Mouse (Mus musculus): ENCODE measurements around the gene Sorcs2. TPM values are rescaled to one million over a fixed set of nuclear protein-coding genes. Genes with fewer than 3 reads are reported as not detected.

The Sorcs2 gene
- polyA plus RNA-seq, 1 experiment from 2014 or later, result 3.1 TPM

GRCm38 (mm10) chr5:35988085-35988484 lies 409.9 kb downstream of the Sorcs2 start:
- H3K4me2 ChIP-seq (replicated peaks; ENCODE audit: low read depth), result no peak overlapping the region

DNA sequence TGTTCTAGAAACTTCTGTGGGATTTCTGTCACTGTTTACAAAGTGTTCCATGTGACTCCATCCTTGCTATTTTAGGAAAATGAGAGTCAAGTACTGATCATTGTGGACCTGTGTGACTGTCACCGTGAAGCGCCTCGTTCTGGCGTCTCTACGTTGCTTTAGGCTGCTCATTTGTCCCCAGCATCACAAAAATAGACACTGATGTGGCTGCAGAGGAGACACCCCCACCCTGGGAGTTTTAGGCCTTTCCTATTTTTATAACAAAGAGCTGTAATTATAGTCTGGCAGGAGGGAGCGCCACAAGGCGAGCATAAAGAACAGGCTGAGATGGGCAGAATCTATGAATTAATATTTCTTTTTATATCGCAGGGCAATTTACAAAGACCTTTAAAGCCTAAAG lies 412.3 kb downstream of the Sorcs2 start:
- TF ChIP-seq EP300 (optimal IDR thresholded peaks at IDR 0.05), result no peak
- no peak for TF ChIP-seq CTCF (IDR thresholded peaks at IDR 0.05; ENCODE audit: low read depth)
- no peak overlapping the region for H3K9ac ChIP-seq (ENCODE audit: low read length)
- H3K4me2 ChIP-seq (replicated peaks; ENCODE audit: low read depth), result no peak overlapping the region
- H3K4me3 ChIP-seq (ENCODE audit: low read depth, low read length), result no peak overlapping the region
- H3K9me3 ChIP-seq (ENCODE audit: control insufficient read depth, low read length), result no peaks in the 10 kb centered on the region
- H3K27me3 ChIP-seq (ENCODE audit: control insufficient read depth, insufficient read depth, low read length), result no peaks in the 10 kb centered on the region
- ATAC-seq (ENCODE audit: low FRiP score, low TSS enrichment) (no peak), DNase-seq (ENCODE audit: low spot score) (no peak)
- WGBS, result 76% methylated on average over 8 of the region's 8 CpGs
- H3K27ac ChIP-seq (replicated peaks), result no peak overlapping the region
- H3K36me3 ChIP-seq (ENCODE audit: control insufficient read depth, insufficient read depth, low read length), result peaks cover 20% of the 10 kb centered on the region
- H3K4me1 ChIP-seq (replicated peaks; ENCODE audit: control insufficient read depth, insufficient read depth), result no peaks in the 10 kb centered on the region

More at GRCm38 (mm10) chr5:35988085-35988484, 409.9 kb downstream of the Sorcs2 start:
- WGBS, result 93% methylated on average over 8 of the region's 8 CpGs
- Histone ChIP-seq H3K27me3 (ENCODE audit: control insufficient read depth, insufficient read depth, low read length) (no peaks in the 10 kb centered on the region), H3K27ac (replicated peaks) (no peak overlapping the region), H3K9ac (ENCODE audit: low read length) (no peak overlapping the region), H3K4me1 (replicated peaks; ENCODE audit: control insufficient read depth, insufficient read depth) (no peaks in the 10 kb centered on the region), H3K9me3 (ENCODE audit: control insufficient read depth, low read length) (no peaks in the 10 kb centered on the region), H3K36me3 (ENCODE audit: control insufficient read depth, insufficient read depth, low read length) (peaks cover 20% of the 10 kb centered on the region), H3K4me3 (ENCODE audit: low read depth, low read length) (no peak overlapping the region)
- ATAC-seq (ENCODE audit: low FRiP score, low TSS enrichment) (no peak), DNase-seq (ENCODE audit: low spot score) (no peak)
- TF ChIP-seq CTCF (IDR thresholded peaks at IDR 0.05; ENCODE audit: low read depth) (no peak), EP300 (optimal IDR thresholded peaks at IDR 0.05) (no peak)

- no peak; the same call in 1 of the 2 replicates for ATAC-seq (ENCODE audit: low FRiP score, low TSS enrichment)
- H3K4me2 ChIP-seq (replicated peaks; ENCODE audit: low read depth), result no peak overlapping the region
- no peak overlapping the region for H3K4me3 ChIP-seq (ENCODE audit: low read depth, low read length)
- no peaks in the 10 kb centered on the region for H3K27me3 ChIP-seq (ENCODE audit: control insufficient read depth, insufficient read depth, low read length)
- H3K36me3 ChIP-seq (ENCODE audit: control insufficient read depth, insufficient read depth, low read length), result peaks cover 11% of the 10 kb centered on the region
- DNase-seq (ENCODE audit: low spot score), result peak; percentile 79
- H3K9me3 ChIP-seq (ENCODE audit: control insufficient read depth, low read length), result no peaks in the 10 kb centered on the region
- no peak overlapping the region for H3K9ac ChIP-seq (ENCODE audit: low read length)
- no peak overlapping the region for H3K27ac ChIP-seq (replicated peaks)
- TF ChIP-seq CTCF (IDR thresholded peaks at IDR 0.05; ENCODE audit: low read depth) (peak; percentile 97), EP300 (optimal IDR thresholded peaks at IDR 0.05) (no peak)
- no peaks in the 10 kb centered on the region for H3K4me1 ChIP-seq (replicated peaks; ENCODE audit: control insufficient read depth, insufficient read depth)
- 49% methylated on average over 4 of the region's 4 CpGs for WGBS
These were observed 416.0 kb downstream of the Sorcs2 start for GRCm38 (mm10) chr5:35981976-35982375.

DNA sequence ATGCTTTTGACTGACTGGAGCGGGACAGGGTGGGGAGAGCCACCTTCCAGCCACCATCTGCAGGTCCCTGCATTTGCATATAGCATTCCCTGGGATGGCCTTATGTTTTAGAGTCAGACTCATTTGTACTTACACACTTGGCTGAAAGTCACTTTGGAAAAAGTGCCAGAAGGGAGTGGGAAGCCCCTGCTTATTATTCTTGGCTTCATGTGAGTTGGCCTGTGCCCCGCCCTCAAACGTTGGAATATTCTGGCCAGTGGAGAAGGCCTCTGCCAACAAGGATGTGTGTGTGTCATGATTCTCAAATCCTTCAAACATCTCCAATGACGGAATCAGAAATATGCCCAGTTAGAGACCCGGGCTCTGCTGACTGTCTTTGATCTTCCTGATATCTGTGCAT lies 416.6 kb downstream of the Sorcs2 start:
- Histone ChIP-seq H3K9me3 (ENCODE audit: control insufficient read depth, low read length) (no peaks in the 10 kb centered on the region), H3K4me1 (replicated peaks; ENCODE audit: control insufficient read depth, insufficient read depth) (no peaks in the 10 kb centered on the region), H3K27ac (replicated peaks) (no peak overlapping the region), H3K4me2 (replicated peaks; ENCODE audit: low read depth) (no peak overlapping the region), H3K9ac (ENCODE audit: low read length) (no peak overlapping the region), H3K4me3 (ENCODE audit: low read depth, low read length) (no peak overlapping the region), H3K27me3 (ENCODE audit: control insufficient read depth, insufficient read depth, low read length) (no peaks in the 10 kb centered on the region), H3K36me3 (ENCODE audit: control insufficient read depth, insufficient read depth, low read length) (peaks cover 11% of the 10 kb centered on the region)
- DNase-seq (ENCODE audit: low spot score) (no peak), ATAC-seq (ENCODE audit: low FRiP score, low TSS enrichment) (no peak)
- TF ChIP-seq CTCF (IDR thresholded peaks at IDR 0.05; ENCODE audit: low read depth), result no peak
- TF ChIP-seq EP300 (optimal IDR thresholded peaks at IDR 0.05), result no peak
- WGBS, result 73% methylated on average over 5 of the region's 5 CpGs

DNA sequence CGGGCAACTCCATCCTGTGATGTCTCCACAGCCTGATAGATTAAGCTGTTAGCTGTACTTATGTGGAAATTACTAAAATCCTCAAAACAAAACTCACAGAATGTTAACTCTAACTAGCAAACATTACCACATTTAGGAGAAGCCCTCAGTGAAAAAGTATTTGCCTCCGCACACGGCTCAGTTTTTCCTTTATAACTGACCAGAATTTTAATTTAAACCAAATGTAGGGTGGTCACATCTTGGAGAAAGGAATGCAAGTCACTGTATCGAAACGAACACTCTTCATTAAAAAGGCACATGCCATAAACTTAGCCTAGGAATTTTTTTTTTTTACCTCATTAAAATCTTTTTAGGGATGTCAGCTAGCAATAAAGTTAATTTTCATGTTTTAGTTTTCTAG lies 417.4 kb downstream of the Sorcs2 start:
- no peaks in the 10 kb centered on the region for H3K27me3 ChIP-seq (ENCODE audit: control insufficient read depth, insufficient read depth, low read length)
- no peaks in the 10 kb centered on the region for H3K9me3 ChIP-seq (ENCODE audit: control insufficient read depth, low read length)
- H3K4me3 ChIP-seq (ENCODE audit: low read depth, low read length), result no peak overlapping the region
- ATAC-seq (ENCODE audit: low FRiP score, low TSS enrichment) (no peak), DNase-seq (ENCODE audit: low spot score) (no peak)
- no peak overlapping the region for H3K4me2 ChIP-seq (replicated peaks; ENCODE audit: low read depth)
- no peak overlapping the region for H3K9ac ChIP-seq (ENCODE audit: low read length)
- H3K36me3 ChIP-seq (ENCODE audit: control insufficient read depth, insufficient read depth, low read length), result peaks cover 15% of the 10 kb centered on the region
- 79% methylated on average over 5 of the region's 5 CpGs for WGBS
- H3K4me1 ChIP-seq (replicated peaks; ENCODE audit: control insufficient read depth, insufficient read depth), result no peaks in the 10 kb centered on the region
- no peak overlapping the region for H3K27ac ChIP-seq (replicated peaks)
- no peak for TF ChIP-seq EP300 (optimal IDR thresholded peaks at IDR 0.05)
- no peak for TF ChIP-seq CTCF (IDR thresholded peaks at IDR 0.05; ENCODE audit: low read depth)

GRCm38 (mm10) chr5:35975681-35976080 lies 422.3 kb downstream of the Sorcs2 start:
- peak; percentile 89 for TF ChIP-seq CTCF (IDR thresholded peaks at IDR 0.05; ENCODE audit: low read depth)
- no peak for TF ChIP-seq EP300 (optimal IDR thresholded peaks at IDR 0.05)
- H3K4me2 ChIP-seq (replicated peaks; ENCODE audit: low read depth), result no peak overlapping the region
- peaks cover 2% of the 10 kb centered on the region; the same call in 1 of the 2 replicates for H3K4me1 ChIP-seq (replicated peaks; ENCODE audit: control insufficient read depth, insufficient read depth)
- H3K9ac ChIP-seq (ENCODE audit: low read length), result no peak overlapping the region
- peak; percentile 76 for DNase-seq (ENCODE audit: low spot score)
- 8% methylated on average over 5 of the region's 5 CpGs for WGBS
- no peak overlapping the region for H3K27ac ChIP-seq (replicated peaks)
- no peak for ATAC-seq (ENCODE audit: low FRiP score, low TSS enrichment)
- no peaks in the 10 kb centered on the region for H3K9me3 ChIP-seq (ENCODE audit: control insufficient read depth, low read length)
- no peak overlapping the region for H3K4me3 ChIP-seq (ENCODE audit: low read depth, low read length)
- no peaks in the 10 kb centered on the region for H3K27me3 ChIP-seq (ENCODE audit: control insufficient read depth, insufficient read depth, low read length)
- peaks cover 12% of the 10 kb centered on the region for H3K36me3 ChIP-seq (ENCODE audit: control insufficient read depth, insufficient read depth, low read length)

Measured in stomach, postnatal 0 days (tissue).